Mouse (Mus musculus): ENCODE data around the gene Tex44. TPM values are rescaled to one million over a fixed set of nuclear protein-coding genes. Genes with fewer than 3 reads are reported as not detected.

Tex44 gene
- polyA plus RNA-seq, 1 experiment from 2014 or later = not detected

- ATAC-seq (no peak), DNase-seq (ENCODE audit: low spot score) (no peak)
- Histone ChIP-seq H3K4me1 (ENCODE audit: insufficient read depth, low read depth, low read length) (no peaks in the 10 kb centered on the region), H3K36me3 (ENCODE audit: insufficient read depth, low read length) (no peaks in the 10 kb centered on the region), H3K4me2 (replicated peaks; ENCODE audit: low read depth, low read length) (no peak overlapping the region), H3K9me3 (ENCODE audit: low read length) (no peaks in the 10 kb centered on the region), H3K27ac (ENCODE audit: low read length) (no peak overlapping the region), H3K9ac (replicated peaks; ENCODE audit: low read depth) (no peak overlapping the region), H3K27me3 (replicated peaks; ENCODE audit: insufficient read depth, low read length) (no peaks in the 10 kb centered on the region), H3K4me3 (ENCODE audit: low read depth, low read length) (no peak overlapping the region)
- 44% methylated on average over 8 of the region's 8 CpGs for WGBS
- TF ChIP-seq EP300 (IDR thresholded peaks at IDR 0.05) = no peak
- TF ChIP-seq CTCF (IDR thresholded peaks at IDR 0.05) = no peak
These were observed 25.9 kb upstream of the Tex44 start for GRCm38 (mm10) chr1:86400096-86400754.

DNA sequence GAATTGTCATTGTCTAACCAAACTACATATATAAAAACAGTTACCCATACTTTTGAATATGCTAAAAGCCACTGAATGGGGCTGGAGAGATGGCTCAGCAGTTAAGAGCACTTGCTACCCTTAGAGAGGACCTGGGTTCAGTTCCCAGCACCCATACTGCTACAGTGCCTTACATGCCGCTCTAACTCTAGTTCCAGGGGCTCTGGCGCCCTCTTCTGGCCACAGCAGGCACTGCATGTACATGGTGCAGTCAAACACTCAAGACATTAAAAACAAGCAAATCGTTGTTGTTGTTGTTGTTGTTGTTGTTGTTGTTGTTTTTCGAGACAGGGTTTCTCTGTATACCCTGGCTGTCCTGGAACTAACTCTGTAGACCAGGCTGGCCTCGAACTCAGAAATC lies 21.3 kb upstream of the Tex44 start:
- H3K4me1 ChIP-seq (ENCODE audit: insufficient read depth, low read depth, low read length) = no peaks in the 10 kb centered on the region
- 56% methylated on average over 5 of the region's 5 CpGs for WGBS
- H3K9me3 ChIP-seq (ENCODE audit: low read length) = no peaks in the 10 kb centered on the region
- TF ChIP-seq CTCF (IDR thresholded peaks at IDR 0.05) (peak; percentile 74), EP300 (IDR thresholded peaks at IDR 0.05) (no peak)
- H3K4me2 ChIP-seq (replicated peaks; ENCODE audit: low read depth, low read length) = no peak overlapping the region
- DNase-seq (ENCODE audit: low spot score) (no peak), ATAC-seq (no peak)
- H3K36me3 ChIP-seq (ENCODE audit: insufficient read depth, low read length) = no peaks in the 10 kb centered on the region
- H3K9ac ChIP-seq (replicated peaks; ENCODE audit: low read depth) = no peak overlapping the region
- H3K27me3 ChIP-seq (replicated peaks; ENCODE audit: insufficient read depth, low read length) = no peaks in the 10 kb centered on the region
- H3K27ac ChIP-seq (ENCODE audit: low read length) = no peak overlapping the region
- H3K4me3 ChIP-seq (ENCODE audit: low read depth, low read length) = no peak overlapping the region

DNA sequence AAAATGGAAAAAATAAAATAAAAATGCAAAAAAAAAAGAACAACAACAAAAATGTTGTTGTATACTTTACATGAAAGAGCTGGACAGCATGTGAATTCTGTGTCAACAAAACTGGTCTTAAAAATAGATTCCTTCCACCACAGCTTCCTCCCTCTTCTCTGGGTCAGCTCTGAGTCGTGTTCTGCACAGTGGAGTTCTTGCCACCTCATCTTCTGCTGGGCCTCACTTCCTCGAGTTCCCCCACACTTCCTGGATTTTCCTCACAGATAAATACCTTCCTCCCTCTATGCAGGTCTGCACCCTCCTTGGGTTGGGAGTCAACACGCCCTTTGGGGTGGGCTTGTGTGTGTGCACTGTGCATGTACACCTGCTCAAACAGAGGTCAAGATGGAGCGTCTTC lies 19.8 kb upstream of the Tex44 start:
- ATAC-seq = peak; percentile 25; the same call in 1 of the 2 replicates
- Histone ChIP-seq H3K4me3 (ENCODE audit: low read depth, low read length) (no peak overlapping the region), H3K9ac (replicated peaks; ENCODE audit: low read depth) (no peak overlapping the region), H3K4me1 (ENCODE audit: insufficient read depth, low read depth, low read length) (no peaks in the 10 kb centered on the region), H3K4me2 (replicated peaks; ENCODE audit: low read depth, low read length) (no peak overlapping the region), H3K9me3 (ENCODE audit: low read length) (no peaks in the 10 kb centered on the region), H3K27ac (ENCODE audit: low read length) (peak overlapping the region; percentile 16; the same call in 1 of the 2 replicates), H3K27me3 (replicated peaks; ENCODE audit: insufficient read depth, low read length) (no peaks in the 10 kb centered on the region), H3K36me3 (ENCODE audit: insufficient read depth, low read length) (no peaks in the 10 kb centered on the region)
- TF ChIP-seq EP300 (IDR thresholded peaks at IDR 0.05) (no peak), CTCF (IDR thresholded peaks at IDR 0.05) (no peak)
- DNase-seq (ENCODE audit: low spot score) = peak; percentile 41
- WGBS = 47% methylated on average over 4 of the region's 4 CpGs

DNA sequence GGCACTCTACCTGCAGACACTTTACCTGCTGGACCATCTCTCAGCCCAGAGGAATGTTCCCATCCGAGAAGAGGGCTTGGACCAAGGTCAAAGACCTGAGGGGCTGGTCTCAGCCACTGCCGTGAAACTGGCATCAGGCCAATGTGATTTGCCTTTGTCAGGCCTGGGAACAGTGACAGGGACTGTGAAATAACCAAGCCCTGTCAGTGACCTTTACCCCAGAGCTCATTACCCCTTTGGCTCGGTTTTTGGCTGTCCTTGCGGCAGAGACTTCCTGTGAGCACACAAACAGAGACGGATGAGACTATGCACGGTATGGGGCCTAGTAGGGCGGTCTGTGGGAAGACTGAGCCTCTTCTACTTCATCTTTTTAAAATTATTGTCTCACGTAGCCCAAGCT lies 19.2 kb upstream of the Tex44 start:
- Histone ChIP-seq H3K9ac (replicated peaks; ENCODE audit: low read depth) (no peak overlapping the region), H3K4me2 (replicated peaks; ENCODE audit: low read depth, low read length) (no peak overlapping the region), H3K4me1 (ENCODE audit: insufficient read depth, low read depth, low read length) (no peaks in the 10 kb centered on the region), H3K27ac (ENCODE audit: low read length) (peak overlapping the region; percentile 16; the same call in 1 of the 2 replicates), H3K27me3 (replicated peaks; ENCODE audit: insufficient read depth, low read length) (no peaks in the 10 kb centered on the region), H3K4me3 (ENCODE audit: low read depth, low read length) (no peak overlapping the region), H3K36me3 (ENCODE audit: insufficient read depth, low read length) (no peaks in the 10 kb centered on the region), H3K9me3 (ENCODE audit: low read length) (no peaks in the 10 kb centered on the region)
- ATAC-seq (peak; percentile 62), DNase-seq (ENCODE audit: low spot score) (peak; percentile 54)
- no peak for TF ChIP-seq EP300 (IDR thresholded peaks at IDR 0.05)
- 45% methylated on average over 8 of the region's 8 CpGs for WGBS

GRCm38 (mm10) chr1:86408515-86408914 lies 17.6 kb upstream of the Tex44 start:
- Histone ChIP-seq H3K27ac (ENCODE audit: low read length) (no peak overlapping the region), H3K27me3 (replicated peaks; ENCODE audit: insufficient read depth, low read length) (no peaks in the 10 kb centered on the region), H3K4me1 (ENCODE audit: insufficient read depth, low read depth, low read length) (no peaks in the 10 kb centered on the region), H3K4me2 (replicated peaks; ENCODE audit: low read depth, low read length) (no peak overlapping the region), H3K4me3 (ENCODE audit: low read depth, low read length) (no peak overlapping the region), H3K9ac (replicated peaks; ENCODE audit: low read depth) (no peak overlapping the region), H3K36me3 (ENCODE audit: insufficient read depth, low read length) (no peaks in the 10 kb centered on the region), H3K9me3 (ENCODE audit: low read length) (no peaks in the 10 kb centered on the region)
- ATAC-seq = no peak
- DNase-seq (ENCODE audit: low spot score) = no peak
- TF ChIP-seq CTCF (IDR thresholded peaks at IDR 0.05) (no peak), EP300 (IDR thresholded peaks at IDR 0.05) (no peak)
- WGBS = 89% methylated on average over 10 of the region's 10 CpGs

DNA sequence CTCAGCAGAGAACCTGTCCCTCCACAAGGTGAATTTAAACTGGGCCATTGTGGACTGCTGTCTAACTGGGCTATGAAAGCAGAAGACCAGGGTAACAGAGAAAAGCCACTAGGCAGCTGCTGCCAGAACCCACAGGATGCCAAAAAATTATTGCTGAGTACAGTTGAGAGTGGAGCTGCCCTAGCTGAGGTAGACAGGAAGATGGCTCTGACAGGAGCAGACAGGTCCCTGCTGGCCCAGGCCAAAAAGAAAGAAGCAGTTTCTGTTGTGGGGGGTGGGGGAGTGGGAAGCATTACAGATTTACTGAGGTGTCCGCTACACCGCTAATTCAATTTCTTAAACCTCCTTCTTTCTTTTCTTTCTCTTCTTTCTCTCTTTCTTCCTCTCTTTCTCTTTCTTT lies 16.7 kb upstream of the Tex44 start:
- ATAC-seq (no peak), DNase-seq (ENCODE audit: low spot score) (no peak)
- TF ChIP-seq EP300 (IDR thresholded peaks at IDR 0.05) (no peak), CTCF (IDR thresholded peaks at IDR 0.05) (no peak)
- no peak overlapping the region for H3K27ac ChIP-seq (ENCODE audit: low read length)
- no peak overlapping the region for H3K9ac ChIP-seq (replicated peaks; ENCODE audit: low read depth)
- no peaks in the 10 kb centered on the region for H3K9me3 ChIP-seq (ENCODE audit: low read length)
- no peak overlapping the region for H3K4me2 ChIP-seq (replicated peaks; ENCODE audit: low read depth, low read length)
- H3K27me3 ChIP-seq (replicated peaks; ENCODE audit: insufficient read depth, low read length) = no peaks in the 10 kb centered on the region
- H3K4me1 ChIP-seq (ENCODE audit: insufficient read depth, low read depth, low read length) = no peaks in the 10 kb centered on the region
- 86% methylated on average over 2 of the region's 2 CpGs for WGBS
- H3K36me3 ChIP-seq (ENCODE audit: insufficient read depth, low read length) = no peaks in the 10 kb centered on the region
- no peak overlapping the region for H3K4me3 ChIP-seq (ENCODE audit: low read depth, low read length)

GRCm38 (mm10) chr1:86414715-86415114 lies 11.4 kb upstream of the Tex44 start:
- Histone ChIP-seq H3K36me3 (ENCODE audit: insufficient read depth, low read length) (no peaks in the 10 kb centered on the region), H3K4me3 (ENCODE audit: low read depth, low read length) (no peak overlapping the region), H3K4me2 (replicated peaks; ENCODE audit: low read depth, low read length) (no peak overlapping the region), H3K27ac (ENCODE audit: low read length) (no peak overlapping the region), H3K9me3 (ENCODE audit: low read length) (no peaks in the 10 kb centered on the region), H3K4me1 (ENCODE audit: insufficient read depth, low read depth, low read length) (no peaks in the 10 kb centered on the region), H3K9ac (replicated peaks; ENCODE audit: low read depth) (no peak overlapping the region), H3K27me3 (replicated peaks; ENCODE audit: insufficient read depth, low read length) (no peaks in the 10 kb centered on the region)
- WGBS = 80% methylated on average over 5 of the region's 5 CpGs
- ATAC-seq (no peak), DNase-seq (ENCODE audit: low spot score) (no peak)
- no peak for TF ChIP-seq CTCF (IDR thresholded peaks at IDR 0.05)
- no peak for TF ChIP-seq EP300 (IDR thresholded peaks at IDR 0.05)

Measured in lung, postnatal 0 days (tissue).